Mouse (Mus musculus): ENCODE measurements around the gene Gm49776.

DNA sequence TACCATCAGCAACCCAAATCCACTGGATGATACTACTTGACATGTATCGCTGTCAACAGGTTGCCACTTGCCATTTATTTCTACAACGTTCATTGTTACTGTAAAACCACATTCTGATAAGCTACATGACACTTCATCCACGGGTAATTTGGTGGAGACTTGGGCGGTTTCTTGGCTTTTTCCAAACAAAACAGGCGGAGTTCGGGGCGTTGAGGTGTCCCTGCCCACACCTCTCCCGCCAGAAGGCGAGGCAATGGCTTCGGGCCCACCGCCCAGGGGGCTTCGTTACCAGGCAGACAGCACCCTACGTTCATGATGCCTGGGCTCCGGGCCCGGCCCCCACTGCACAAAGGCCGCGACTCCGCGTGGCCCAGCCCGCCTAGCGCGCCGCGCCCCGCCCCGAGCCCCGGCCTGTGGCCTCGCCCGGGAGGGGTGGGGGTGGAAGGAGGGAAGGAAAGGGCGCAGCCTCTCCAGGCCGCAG, 30.5 kb upstream of the Gm49776 start:
- TF ChIP-seq CTCF (IDR thresholded peaks at IDR 0.05; ENCODE audit: low read depth) (no peak), EP300 (optimal IDR thresholded peaks at IDR 0.05) (no peak)

Data from stomach, postnatal 0 days (tissue).